Mouse (Mus musculus) kidney, adult 8-10 months (tissue): ENCODE measurements around the gene Slc37a2.
"Not testable (repeated sequence)": the region's sequence is repeated elsewhere in the genome, so short reads cannot be mapped to it uniquely, and the experiment has no call there.

Experiments
- DNase-seq, 2 experiments: peaks; one replicate each; pipeline ENCODE4 v3.0.0; 2022

Gene Slc37a2

GRCm38 (mm10) chr9:37255149-37255888, at the start of gene Slc37a2:
Slc37a2 (minus strand) TSS chr9:37255738.
- peak; percentile 53 to 61 for DNase-seq

- DNase-seq, result no peak
Measured at GRCm38 (mm10) chr9:37301720-37302119, 46.2 kb upstream of the Slc37a2 start.

GRCm38 (mm10) chr9:37300501-37300900, 45.0 kb upstream of the Slc37a2 start:
- not testable (repeated sequence) for DNase-seq

- no peak for DNase-seq
Measured at GRCm38 (mm10) chr9:37295586-37295985, 40.0 kb upstream of the Slc37a2 start.

- DNase-seq, result no peak
Measured at GRCm38 (mm10) chr9:37266622-37267021, 11.1 kb upstream of the Slc37a2 start.

- peak; percentile 19 to 36 for DNase-seq
Measured at GRCm38 (mm10) chr9:37255889-37256225, 319 bp upstream of the Slc37a2 start.

- no peak for DNase-seq
Measured at GRCm38 (mm10) chr9:37254531-37255110, 917 bp downstream of the Slc37a2 start.

GRCm38 (mm10) chr9:37250631-37251030, 4.9 kb downstream of the Slc37a2 start:
- no peak for DNase-seq

GRCm38 (mm10) chr9:37249976-37250375, 5.6 kb downstream of the Slc37a2 start:
- no peak for DNase-seq

- no peak for DNase-seq
Measured at GRCm38 (mm10) chr9:37248381-37248906, 7.1 kb downstream of the Slc37a2 start.

GRCm38 (mm10) chr9:37247429-37247828, 8.1 kb downstream of the Slc37a2 start:
- peak in 1 of 2 experiments; percentile 6 for DNase-seq

- no peak for DNase-seq
Measured at GRCm38 (mm10) chr9:37245810-37246209, 9.7 kb downstream of the Slc37a2 start.

GRCm38 (mm10) chr9:37245404-37245803, 10.1 kb downstream of the Slc37a2 start:
- DNase-seq, result no peak

- no peak for DNase-seq
Measured at GRCm38 (mm10) chr9:37244600-37244999, 10.9 kb downstream of the Slc37a2 start.

GRCm38 (mm10) chr9:37242764-37243163, 12.8 kb downstream of the Slc37a2 start:
- no peak for DNase-seq

- DNase-seq, result no peak
Measured at GRCm38 (mm10) chr9:37235951-37236737, 19.4 kb downstream of the Slc37a2 start.

GRCm38 (mm10) chr9:37232201-37233195, 23.0 kb downstream of the Slc37a2 start:
- DNase-seq, result no peak

GRCm38 (mm10) chr9:37230486-37231195, 24.9 kb downstream of the Slc37a2 start:
- DNase-seq, result no peak

- peak; percentile 34 to 60 for DNase-seq
Measured at GRCm38 (mm10) chr9:37229880-37230325, 25.6 kb downstream of the Slc37a2 start.

- DNase-seq, result no peak
Measured at GRCm38 (mm10) chr9:37225581-37225980, 30.0 kb downstream of the Slc37a2 start.

- DNase-seq, result no peak
Measured at GRCm38 (mm10) chr9:37220755-37221154, 34.8 kb downstream of the Slc37a2 start.
